Mouse (Mus musculus) ES-Bruce4 (cell line): ENCODE results near the gene Cnot4.
"Not testable (repeated sequence)": the region's sequence is repeated elsewhere in the genome, so short reads cannot be mapped to it uniquely, and the experiment has no call there.

Experiments used
- CTCF ChIP-seq: IDR thresholded peaks from one replicate; pipeline ENCODE4 v1.8.1; 2011; ENCODE audit warnings: low read depth, low read length
- POLR2A ChIP-seq: IDR thresholded peaks from one replicate; pipeline ENCODE4 v1.8.1; 2011; ENCODE audit warnings: low read length; ENCODE audit not compliant: insufficient read depth

GRCm38 (mm10) chr6:35172028-35172427 lies 38.5 kb upstream of the Cnot4 start:
- peak; percentile 6 for TF ChIP-seq CTCF
- not testable (repeated sequence) for TF ChIP-seq POLR2A
